Mouse (Mus musculus) brain, embryonic 14.5 days (tissue): ENCODE data around the gene Rps6ka3.

Source experiments
- CTCF ChIP-seq: fragments of 200-500 bp; IDR thresholded peaks from 2 replicates; pipeline ENCODE4 v1.5.1; 2012; ENCODE audit warnings: inconsistent platforms, mild to moderate bottlenecking, moderate library complexity, borderline replicate concordance; ENCODE audit not compliant: insufficient read depth, insufficient read length; ENCODE audit errors: extremely low read depth
- POLR2A ChIP-seq: fragments of 200-500 bp; IDR thresholded peaks from 2 replicates; pipeline ENCODE4 v1.6.1; 2012; ENCODE audit warnings: mild to moderate bottlenecking, inconsistent platforms, borderline replicate concordance; ENCODE audit not compliant: poor library complexity, insufficient read depth, insufficient read length, severe bottlenecking; ENCODE audit errors: extremely low read depth

DNA sequence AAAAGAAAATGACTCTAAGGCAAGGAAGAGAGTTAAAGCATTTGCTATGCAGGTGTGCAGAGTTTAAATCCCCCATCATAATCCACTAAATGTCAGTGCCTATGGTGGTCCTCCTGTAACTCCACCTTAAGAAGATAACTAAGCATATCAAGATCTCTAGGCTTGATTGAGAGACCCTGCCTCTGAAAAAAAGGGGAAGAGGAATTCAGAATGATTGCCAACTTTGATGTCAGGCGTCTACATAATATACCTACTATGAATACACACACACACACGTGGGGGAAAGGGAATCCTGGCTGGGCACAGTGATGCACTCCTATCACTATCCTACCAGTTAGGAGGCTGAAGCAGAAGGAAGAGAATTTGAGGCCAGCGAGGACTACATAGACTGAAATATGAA lies 181.1 kb downstream of the Rps6ka3 start:
- TF ChIP-seq CTCF, result no peak
- TF ChIP-seq POLR2A, result no peak
